Mouse (Mus musculus): Measurements from ENCODE around the gene Grk3. TPM values are rescaled to one million over a fixed set of nuclear protein-coding genes. Genes with fewer than 3 reads are reported as not detected.
A peak's percentile ranks its signal among the peaks of the same experiment; 100 is the strongest.

The Grk3 gene
- polyA plus RNA-seq, 1 experiment from 2014 or later = 10.6 TPM

DNA sequence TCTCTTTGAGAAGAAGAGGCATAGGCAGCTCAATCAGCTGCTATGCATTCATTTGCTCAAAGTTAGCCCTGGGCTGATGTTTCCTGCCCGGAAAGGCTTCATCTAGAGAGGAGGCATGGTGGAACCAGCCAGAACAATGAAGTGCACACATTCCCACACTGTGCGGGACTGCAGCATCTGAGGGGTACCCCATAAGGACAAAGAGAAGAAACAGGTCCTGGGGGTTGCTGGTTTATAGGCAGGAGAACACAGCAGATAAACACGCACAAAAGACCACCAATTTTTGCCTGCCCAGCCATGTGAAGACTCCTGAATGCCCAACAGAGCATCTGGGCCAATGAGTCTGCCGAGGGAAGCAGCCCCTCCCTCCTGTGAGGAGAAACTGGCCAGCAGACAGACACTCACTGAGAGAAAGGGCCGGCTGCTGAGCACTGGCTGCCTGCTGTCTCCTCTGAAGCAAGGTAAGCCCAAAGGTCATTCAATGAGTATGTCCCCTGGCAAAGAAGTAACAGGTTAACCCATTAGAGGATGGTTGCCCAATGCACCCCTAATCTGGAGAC lies 12.7 kb downstream of the Grk3 start:
- WGBS = 55% methylated on average over 5 of the region's 5 CpGs
- Histone ChIP-seq H3K27ac (peak overlapping the region; percentile 42; the same call in 1 of the 2 replicates), H3K27me3 (ENCODE audit: insufficient read depth, poor library complexity, severe bottlenecking) (no peaks in the 10 kb centered on the region), H3K36me3 (no peaks in the 10 kb centered on the region), H3K4me3 (no peak overlapping the region), H3K4me1 (peaks cover 41% of the 10 kb centered on the region), H3K9me3 (no peaks in the 10 kb centered on the region)
- no peak for DNase-seq (ENCODE audit: low spot score)

- peaks cover 13% of the 10 kb centered on the region for H3K36me3 ChIP-seq
- no peak overlapping the region for H3K4me3 ChIP-seq
- 70% methylated on average over 8 of the region's 8 CpGs for WGBS
- no peaks in the 10 kb centered on the region for H3K9me3 ChIP-seq
- H3K27ac ChIP-seq = no peak overlapping the region
- H3K4me1 ChIP-seq = peaks cover 11% of the 10 kb centered on the region
- no peak for DNase-seq (ENCODE audit: low spot score)
- H3K27me3 ChIP-seq (ENCODE audit: insufficient read depth, poor library complexity, severe bottlenecking) = no peaks in the 10 kb centered on the region
Observed at GRCm38 (mm10) chr5:112999227-112999626, 16.4 kb downstream of the Grk3 start.

GRCm38 (mm10) chr5:112997516-112998186 lies 17.9 kb downstream of the Grk3 start:
- H3K27ac ChIP-seq = no peak overlapping the region
- H3K36me3 ChIP-seq = peaks cover 13% of the 10 kb centered on the region
- WGBS = 75% methylated on average over 5 of the region's 5 CpGs
- H3K4me3 ChIP-seq = no peak overlapping the region
- H3K9me3 ChIP-seq = no peaks in the 10 kb centered on the region
- DNase-seq (ENCODE audit: low spot score) = no peak
- H3K27me3 ChIP-seq (ENCODE audit: insufficient read depth, poor library complexity, severe bottlenecking) = no peaks in the 10 kb centered on the region
- peaks cover 6% of the 10 kb centered on the region for H3K4me1 ChIP-seq

GRCm38 (mm10) chr5:112991245-112991644 lies 24.3 kb downstream of the Grk3 start:
- Histone ChIP-seq H3K9me3 (no peaks in the 10 kb centered on the region), H3K4me1 (no peaks in the 10 kb centered on the region), H3K27ac (no peak overlapping the region), H3K36me3 (peaks cover 18% of the 10 kb centered on the region), H3K27me3 (ENCODE audit: insufficient read depth, poor library complexity, severe bottlenecking) (no peaks in the 10 kb centered on the region), H3K4me3 (no peak overlapping the region)
- 85% methylated on average over 9 of the region's 9 CpGs for WGBS
- DNase-seq (ENCODE audit: low spot score) = no peak

GRCm38 (mm10) chr5:112981931-112982330 lies 33.7 kb downstream of the Grk3 start:
- Histone ChIP-seq H3K27me3 (ENCODE audit: insufficient read depth, poor library complexity, severe bottlenecking) (no peaks in the 10 kb centered on the region), H3K9me3 (no peaks in the 10 kb centered on the region), H3K27ac (no peak overlapping the region), H3K36me3 (peaks cover 9% of the 10 kb centered on the region; the same call in 1 of the 2 replicates), H3K4me3 (no peak overlapping the region), H3K4me1 (0 out of 2 replicates have a peak, but pooled peaks cover 10% of the 10 kb centered on the region)
- DNase-seq (ENCODE audit: low spot score) = no peak
- 79% methylated on average over 6 of the region's 6 CpGs for WGBS

DNA sequence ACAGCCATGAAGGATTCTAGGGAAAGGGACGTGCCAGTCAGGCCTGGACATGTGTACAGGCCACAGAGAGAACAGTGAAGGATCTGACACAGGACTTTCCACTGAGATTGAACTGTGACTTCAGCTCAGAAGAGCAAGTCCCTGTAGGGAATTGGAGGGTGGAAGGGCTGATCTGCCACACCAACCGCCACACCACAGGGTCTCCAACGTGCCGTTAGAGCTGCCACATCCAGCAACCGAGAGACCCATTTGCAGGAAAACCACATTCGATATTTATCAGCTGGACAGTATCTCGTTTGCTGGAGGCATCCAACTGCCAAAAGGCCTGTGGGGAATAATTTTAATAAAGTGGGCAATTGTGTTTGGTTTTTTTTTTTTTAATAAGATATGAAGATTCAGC lies 35.9 kb downstream of the Grk3 start:
- no peak for DNase-seq (ENCODE audit: low spot score)
- Histone ChIP-seq H3K27ac (no peak overlapping the region), H3K27me3 (ENCODE audit: insufficient read depth, poor library complexity, severe bottlenecking) (no peaks in the 10 kb centered on the region), H3K36me3 (peaks cover 9% of the 10 kb centered on the region; the same call in 1 of the 2 replicates), H3K4me3 (no peak overlapping the region), H3K4me1 (0 out of 2 replicates have a peak, but pooled peaks cover 12% of the 10 kb centered on the region), H3K9me3 (no peaks in the 10 kb centered on the region)
- 88% methylated on average over 7 of the region's 7 CpGs for WGBS

DNA sequence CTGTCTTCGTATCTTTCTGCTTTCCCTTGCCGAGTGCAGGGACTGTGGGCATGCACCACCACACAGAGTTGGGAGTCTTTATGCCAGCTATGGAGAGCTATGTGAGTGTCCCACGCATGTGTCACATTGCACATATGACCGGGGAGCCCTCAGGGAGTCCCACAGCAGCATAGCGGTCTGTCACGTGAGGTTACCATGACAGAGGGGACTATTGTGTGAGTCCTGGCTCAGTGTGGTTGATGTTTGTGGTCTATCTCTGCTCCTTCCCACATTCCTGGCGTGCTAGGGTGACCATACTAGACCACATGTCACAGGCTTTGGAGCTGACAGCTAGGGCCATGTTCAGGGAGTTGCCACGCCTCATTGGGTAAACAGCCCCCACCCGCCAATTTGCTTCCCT lies 36.4 kb downstream of the Grk3 start:
- DNase-seq (ENCODE audit: low spot score) = no peak
- Histone ChIP-seq H3K36me3 (peaks cover 9% of the 10 kb centered on the region; the same call in 1 of the 2 replicates), H3K27me3 (ENCODE audit: insufficient read depth, poor library complexity, severe bottlenecking) (no peaks in the 10 kb centered on the region), H3K27ac (no peak overlapping the region), H3K4me3 (no peak overlapping the region), H3K4me1 (0 out of 2 replicates have a peak, but pooled peaks cover 12% of the 10 kb centered on the region), H3K9me3 (no peaks in the 10 kb centered on the region)
- WGBS = 88% methylated on average over 9 of the region's 9 CpGs

GRCm38 (mm10) chr5:112977089-112977488 lies 38.5 kb downstream of the Grk3 start:
- peaks cover 9% of the 10 kb centered on the region; the same call in 1 of the 2 replicates for H3K36me3 ChIP-seq
- WGBS = 57% methylated on average over 5 of the region's 5 CpGs
- H3K27me3 ChIP-seq (ENCODE audit: insufficient read depth, poor library complexity, severe bottlenecking) = no peaks in the 10 kb centered on the region
- H3K27ac ChIP-seq = no peak overlapping the region
- DNase-seq (ENCODE audit: low spot score) = no peak
- H3K4me3 ChIP-seq = no peak overlapping the region
- H3K9me3 ChIP-seq = no peaks in the 10 kb centered on the region
- H3K4me1 ChIP-seq = peaks cover 16% of the 10 kb centered on the region

GRCm38 (mm10) chr5:112973596-112973995 lies 42.0 kb downstream of the Grk3 start:
- DNase-seq (ENCODE audit: low spot score) = no peak
- Histone ChIP-seq H3K27ac (no peak overlapping the region), H3K9me3 (no peaks in the 10 kb centered on the region), H3K27me3 (ENCODE audit: insufficient read depth, poor library complexity, severe bottlenecking) (no peaks in the 10 kb centered on the region), H3K4me1 (peaks cover 36% of the 10 kb centered on the region), H3K36me3 (peaks cover under 1% of the 10 kb centered on the region; the same call in 1 of the 2 replicates), H3K4me3 (no peak overlapping the region)
- 72% methylated on average over 7 of the region's 7 CpGs for WGBS

- Histone ChIP-seq H3K27me3 (ENCODE audit: insufficient read depth, poor library complexity, severe bottlenecking) (no peaks in the 10 kb centered on the region), H3K4me1 (peaks cover 37% of the 10 kb centered on the region), H3K27ac (no peak overlapping the region), H3K36me3 (no peaks in the 10 kb centered on the region), H3K4me3 (no peak overlapping the region), H3K9me3 (no peaks in the 10 kb centered on the region)
- WGBS = 79% methylated on average over 12 of the region's 12 CpGs
- DNase-seq (ENCODE audit: low spot score) = no peak
Observed at GRCm38 (mm10) chr5:112972297-112972696, 43.3 kb downstream of the Grk3 start.

GRCm38 (mm10) chr5:112963495-112963894 lies 52.1 kb downstream of the Grk3 start:
- no peak overlapping the region for H3K4me3 ChIP-seq
- no peaks in the 10 kb centered on the region for H3K36me3 ChIP-seq
- no peak for DNase-seq (ENCODE audit: low spot score)
- no peaks in the 10 kb centered on the region for H3K27me3 ChIP-seq (ENCODE audit: insufficient read depth, poor library complexity, severe bottlenecking)
- no peaks in the 10 kb centered on the region for H3K9me3 ChIP-seq
- peaks cover 35% of the 10 kb centered on the region for H3K4me1 ChIP-seq
- WGBS = 64% methylated on average over 4 of the region's 4 CpGs
- H3K27ac ChIP-seq = no peak overlapping the region

- Histone ChIP-seq H3K27ac (no peak overlapping the region), H3K4me3 (no peak overlapping the region), H3K9me3 (no peaks in the 10 kb centered on the region), H3K36me3 (no peaks in the 10 kb centered on the region), H3K4me1 (peaks cover 39% of the 10 kb centered on the region), H3K27me3 (ENCODE audit: insufficient read depth, poor library complexity, severe bottlenecking) (no peaks in the 10 kb centered on the region)
- 82% methylated on average over 6 of the region's 6 CpGs for WGBS
- DNase-seq (ENCODE audit: low spot score) = no peak
Observed at GRCm38 (mm10) chr5:112962166-112962565, 53.4 kb downstream of the Grk3 start.

GRCm38 (mm10) chr5:112960911-112961310 lies 54.7 kb downstream of the Grk3 start:
- no peaks in the 10 kb centered on the region for H3K36me3 ChIP-seq
- no peak overlapping the region for H3K27ac ChIP-seq
- H3K4me1 ChIP-seq = peaks cover 41% of the 10 kb centered on the region
- DNase-seq (ENCODE audit: low spot score) = no peak
- no peaks in the 10 kb centered on the region for H3K9me3 ChIP-seq
- no peak overlapping the region for H3K4me3 ChIP-seq
- H3K27me3 ChIP-seq (ENCODE audit: insufficient read depth, poor library complexity, severe bottlenecking) = no peaks in the 10 kb centered on the region
- 38% methylated on average over 3 of the region's 3 CpGs for WGBS
